Mouse (Mus musculus): Measurements from ENCODE around the gene Olfr510.
"Not testable (repeated sequence)": the region's sequence is repeated elsewhere in the genome, so short reads cannot be mapped to it uniquely, and the experiment has no call there.

GRCm38 (mm10) chr7:108616781-108617180, 49.4 kb upstream of the Olfr510 start:
- TF ChIP-seq CTCF, EP300 (IDR thresholded peaks at IDR 0.05; ENCODE audit: low read depth): not testable (repeated sequence)

Measured in liver, embryonic 14.5 days (tissue).